Mouse (Mus musculus) heart, postnatal 4 days (tissue): ENCODE results near the gene Vrk2. TPM values are rescaled to one million over a fixed set of nuclear protein-coding genes. Genes with fewer than 3 reads are reported as not detected.
A peak's percentile ranks its signal among the peaks of the same experiment; 100 is the strongest.

Experiments
- DNase-seq: peaks from one replicate; pipeline ENCODE4 v3.0.0; 2021
- total RNA-seq, 2 experiments: library from RNA; stranded (reverse); gene quantifications; 2 replicates each; pipeline ENCODE4 v1.2.3; 2021

Gene Vrk2
- 10 to 100 TPM in 1 of 2 experiments, 1 to 10 TPM in 1; 9.7 to 10.6 TPM for total RNA-seq

DNA sequence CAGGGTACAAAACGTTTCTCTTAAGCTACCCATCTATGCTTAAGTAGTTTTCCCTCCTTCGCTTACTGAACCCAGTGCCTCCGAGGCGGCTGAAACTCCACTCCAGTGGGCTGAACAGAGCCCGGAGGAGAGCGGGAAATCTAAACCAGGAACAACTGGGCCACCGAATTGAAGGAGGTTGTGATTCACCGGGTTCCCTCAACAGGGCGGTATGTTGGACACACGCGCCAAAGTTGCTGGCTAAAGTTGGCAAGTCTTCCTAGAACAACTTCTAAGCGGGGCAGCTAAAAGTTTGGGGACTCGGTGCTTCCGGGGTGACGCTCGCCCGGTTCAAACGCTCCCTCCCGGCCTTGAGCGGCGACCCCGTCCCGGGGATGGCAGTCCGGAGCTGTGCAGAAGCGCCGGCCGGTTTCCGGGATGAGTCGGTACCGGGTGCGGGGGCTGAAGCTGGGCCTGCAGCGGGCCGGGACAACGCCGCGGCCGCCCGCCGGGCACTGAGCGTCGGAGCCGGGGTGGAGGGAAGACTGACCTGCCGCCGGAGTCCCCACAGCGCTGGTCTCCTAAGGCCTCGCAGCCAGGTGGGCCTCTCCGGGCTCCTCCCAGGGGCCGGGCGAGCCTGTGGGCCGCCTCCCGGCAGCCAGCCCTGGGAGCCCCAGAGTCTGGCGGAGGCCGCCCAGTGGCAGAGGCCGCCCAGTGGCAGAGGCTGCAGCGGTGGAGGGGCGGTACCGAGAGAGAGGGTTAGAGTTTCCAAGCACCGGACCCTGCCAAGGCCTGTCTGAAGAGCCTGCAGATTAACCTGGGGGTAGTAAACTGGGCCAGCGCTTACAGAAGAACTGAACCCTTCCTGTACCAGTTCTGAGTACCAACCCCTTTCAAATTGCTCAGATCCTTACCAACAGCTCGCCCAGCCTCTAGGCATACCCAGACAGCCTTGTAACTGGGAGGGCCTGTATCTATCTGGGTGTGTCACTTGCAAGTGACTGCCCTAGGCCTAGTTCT, at the start of gene Vrk2, which contains the start of gene Gm6899:
Vrk2 (minus strand) TSS at position 939 of the 999 bp plus-strand sequence.
Gm6899 (plus strand) TSS at position 181 of the 999 bp plus-strand sequence.
- peak; percentile 85 for DNase-seq

DNA sequence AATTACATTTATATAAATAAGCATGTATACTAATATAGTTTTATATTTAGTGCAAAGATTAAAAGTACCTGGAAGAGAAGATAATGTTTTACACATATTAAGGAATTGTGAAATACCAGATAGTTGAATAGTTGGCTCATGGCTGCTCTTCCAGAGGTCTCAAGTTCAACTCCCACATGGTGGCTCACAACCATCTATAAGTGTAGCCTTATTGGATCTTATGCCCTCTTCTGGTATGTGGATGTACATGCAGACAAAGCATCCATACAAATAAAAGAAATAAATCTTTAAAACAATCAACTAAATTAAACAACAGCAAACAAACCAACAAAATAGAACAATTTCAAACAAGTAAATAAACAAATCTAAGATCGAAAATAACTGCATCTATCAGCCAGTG, 48.3 kb upstream of the Vrk2 start:
- DNase-seq, result no peak

DNA sequence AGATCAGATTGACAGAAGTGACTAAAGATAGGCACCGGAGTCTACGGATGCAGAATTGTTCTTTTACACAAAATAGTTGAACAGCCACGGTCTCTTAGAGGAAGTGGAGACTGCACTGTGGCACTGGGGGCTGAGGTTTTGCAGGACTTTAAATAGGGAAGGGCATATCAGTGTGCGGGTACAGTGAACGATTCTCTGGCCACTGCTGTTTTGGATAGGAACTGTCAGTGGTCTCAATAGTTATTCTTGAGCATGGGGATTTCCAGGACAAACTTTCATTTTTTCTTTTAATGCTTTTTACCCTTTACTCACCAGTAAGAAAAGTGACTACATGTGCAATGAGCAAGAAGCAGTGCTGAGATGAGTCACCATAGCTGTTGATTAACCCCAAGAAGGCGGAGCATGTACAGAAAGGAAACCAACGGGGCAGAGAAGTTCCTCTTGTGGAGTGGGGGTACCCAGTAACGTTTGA, 46.6 kb upstream of the Vrk2 start:
- no peak for DNase-seq

DNA sequence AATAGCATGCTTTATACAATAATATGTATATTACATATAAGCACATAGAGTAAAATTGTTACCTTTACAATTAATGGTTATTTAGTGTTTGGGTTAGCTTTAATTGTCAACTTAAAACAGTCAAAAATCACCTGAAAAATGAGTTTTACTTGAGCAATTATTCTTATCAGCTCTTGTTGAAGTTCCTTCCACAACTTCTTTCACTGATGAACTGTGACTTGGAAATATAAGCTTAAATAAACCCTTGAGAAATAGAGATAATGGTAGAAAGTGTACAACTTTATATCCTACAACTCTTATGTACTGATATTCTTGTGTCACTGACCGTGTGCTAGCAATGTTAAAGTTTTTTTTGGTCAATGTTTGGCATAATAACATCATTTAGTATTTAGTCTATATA, 42.4 kb upstream of the Vrk2 start:
- DNase-seq, result no peak

DNA sequence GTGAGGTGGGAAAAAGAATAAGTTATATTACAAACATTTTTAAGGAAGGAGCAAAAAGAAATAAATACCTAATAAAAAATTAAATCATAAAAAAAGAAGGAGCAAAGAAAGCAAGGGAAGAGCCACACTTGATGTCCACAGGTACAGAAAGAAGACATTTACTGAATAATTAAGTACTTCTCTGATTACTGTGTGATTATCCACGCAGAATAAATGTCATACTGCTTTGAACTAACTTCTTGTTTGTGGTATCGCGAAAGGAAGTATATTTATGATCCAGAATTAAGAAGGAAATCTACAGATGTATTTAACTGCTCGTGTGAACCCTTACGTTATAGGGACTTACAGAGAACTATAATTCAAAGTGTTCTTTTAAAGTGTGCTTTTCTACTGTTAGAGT, 28.9 kb upstream of the Vrk2 start:
- DNase-seq, result no peak

DNA sequence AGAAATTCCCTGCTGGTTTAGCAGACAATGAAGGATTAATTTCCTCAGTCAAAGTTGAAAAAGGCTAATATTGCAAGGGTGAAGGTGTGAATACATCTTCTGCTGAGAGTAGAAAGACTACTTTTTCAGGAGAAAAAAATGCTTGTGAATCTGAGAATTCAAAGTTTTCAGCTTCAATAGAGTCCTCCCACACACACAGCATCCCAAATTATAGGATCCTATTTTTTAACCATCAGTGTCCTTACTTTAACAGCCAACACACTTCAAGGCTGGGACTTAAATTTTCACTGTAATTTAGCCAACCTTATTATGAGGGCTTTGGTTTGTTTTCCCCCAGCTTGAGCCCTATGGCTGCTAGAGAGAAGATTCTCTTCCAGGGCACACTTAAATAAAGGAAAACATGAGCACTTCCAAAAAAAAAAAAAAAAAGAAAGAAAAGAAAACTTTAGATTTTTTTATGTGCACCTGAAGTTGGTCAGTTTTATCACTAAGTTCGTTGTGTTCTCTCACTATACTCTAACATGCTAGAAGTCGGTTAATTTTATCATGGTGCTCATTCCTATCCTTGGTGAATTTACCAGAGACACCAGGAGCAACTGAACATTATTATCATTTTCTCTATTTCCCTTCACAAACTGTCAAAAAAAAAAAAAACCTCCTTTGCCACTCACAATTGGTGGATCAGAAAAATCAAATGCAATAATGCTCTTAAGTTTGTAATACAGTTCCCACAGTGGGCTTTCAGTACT, 24.9 kb upstream of the Vrk2 start:
- DNase-seq, result no peak

DNA sequence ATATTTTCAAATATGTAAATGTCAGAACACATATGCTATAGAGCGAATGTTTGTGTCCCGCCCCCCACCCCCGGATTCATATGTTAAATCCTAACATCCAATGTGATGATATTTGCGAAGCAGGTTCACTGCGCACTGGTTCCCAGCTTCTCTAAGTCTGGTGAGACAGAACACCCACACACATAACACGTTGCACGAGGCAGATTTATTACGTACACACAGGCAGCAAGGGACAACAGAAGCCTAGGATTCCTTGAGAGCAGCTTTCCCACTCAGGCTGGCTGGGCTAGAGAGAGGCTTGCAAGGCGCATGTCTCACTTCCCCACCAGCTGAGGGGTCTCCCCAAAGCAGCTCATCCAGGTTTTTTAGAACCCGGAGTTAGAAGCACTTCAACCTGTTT, 15.0 kb upstream of the Vrk2 start:
- no peak for DNase-seq

DNA sequence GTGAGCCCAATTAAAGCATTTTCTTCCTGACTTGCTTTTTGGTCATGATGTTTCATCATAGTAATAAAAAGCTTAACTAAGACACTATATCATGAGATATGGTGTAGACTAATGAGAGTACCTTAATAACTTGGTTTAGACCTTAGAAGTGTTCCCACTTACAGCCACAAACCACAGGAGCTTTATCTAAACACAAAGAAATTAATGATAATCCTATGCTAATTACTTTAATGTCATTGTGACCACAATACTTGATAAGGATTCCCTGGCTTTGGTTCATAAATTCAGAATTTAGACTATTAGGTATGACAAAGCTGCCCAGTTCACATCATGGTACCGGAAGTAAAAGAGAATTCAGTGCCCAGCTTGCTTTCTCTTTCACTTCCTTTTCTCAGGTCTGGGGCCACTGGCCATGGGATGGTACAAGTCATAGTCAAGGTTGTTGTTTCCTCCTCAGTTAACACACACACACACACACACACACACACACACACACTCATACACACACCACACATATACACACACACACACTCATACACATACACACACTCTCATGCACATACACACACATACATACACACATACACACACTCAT, 10.4 kb upstream of the Vrk2 start:
- no peak for DNase-seq

DNA sequence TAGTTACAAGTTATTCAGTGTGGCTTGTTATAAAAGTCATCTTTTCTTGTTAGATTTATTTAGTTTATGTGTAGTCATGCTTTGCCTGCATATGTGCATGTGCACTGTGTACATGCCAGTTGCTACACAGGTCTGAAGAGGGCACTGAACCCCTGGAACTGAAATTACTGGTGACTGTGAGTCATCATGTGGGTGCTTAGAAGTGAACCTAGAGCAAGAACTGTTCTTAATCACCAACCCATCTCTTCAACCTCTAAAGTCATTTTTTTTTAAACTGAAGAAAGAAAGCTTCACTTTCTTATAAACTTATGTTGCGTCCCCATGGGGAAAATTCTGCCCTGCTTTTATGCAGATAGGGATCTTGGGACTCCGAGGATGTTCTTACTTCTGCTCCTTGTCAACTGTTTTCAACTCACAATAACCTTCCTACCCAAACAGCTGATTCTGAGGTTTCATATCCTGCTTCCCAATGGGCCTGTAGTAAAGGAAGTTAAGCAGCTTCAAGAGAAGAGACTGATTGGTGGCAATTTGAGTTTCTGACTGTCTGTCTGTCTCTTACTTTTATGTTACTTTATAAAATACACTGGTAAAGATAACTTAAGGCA, 7.9 kb upstream of the Vrk2 start:
- DNase-seq, result no peak

DNA sequence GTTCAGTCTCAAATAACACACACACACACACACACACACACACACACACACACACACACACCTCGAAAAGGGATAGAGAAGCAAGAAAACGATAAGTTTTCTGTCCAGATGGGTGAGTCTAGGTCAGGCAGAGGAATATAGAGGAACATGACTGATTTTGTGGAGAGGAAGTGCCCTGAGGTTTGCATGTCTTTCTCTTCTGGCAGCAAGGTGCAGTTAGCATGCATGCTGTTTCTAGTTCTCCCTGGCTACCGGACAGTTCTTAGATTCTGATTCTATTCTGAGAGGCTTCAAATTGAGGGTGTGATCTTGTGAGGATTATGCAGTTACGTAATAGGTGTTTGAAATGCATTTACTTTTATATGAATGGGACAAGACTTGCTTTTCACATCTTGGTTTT, 6.9 kb upstream of the Vrk2 start:
- DNase-seq, result no peak

DNA sequence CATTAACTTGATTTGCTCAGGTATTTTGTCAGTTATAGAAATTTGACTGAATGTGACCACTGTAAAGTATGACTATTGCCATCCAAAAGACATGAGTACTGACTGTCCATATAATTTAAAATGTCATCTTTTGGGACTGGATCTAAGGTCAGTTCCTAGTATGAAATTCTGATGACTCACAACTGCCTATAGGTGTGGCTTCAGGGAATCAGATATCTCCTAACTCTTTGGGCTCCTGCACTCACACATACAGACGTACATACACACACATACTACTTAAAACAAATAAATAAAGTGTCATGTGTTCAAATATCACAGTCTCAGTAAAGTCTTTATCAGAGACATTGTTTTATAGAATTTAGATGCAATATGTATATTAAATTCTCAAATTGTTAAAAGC, 5.1 kb upstream of the Vrk2 start:
- no peak for DNase-seq

DNA sequence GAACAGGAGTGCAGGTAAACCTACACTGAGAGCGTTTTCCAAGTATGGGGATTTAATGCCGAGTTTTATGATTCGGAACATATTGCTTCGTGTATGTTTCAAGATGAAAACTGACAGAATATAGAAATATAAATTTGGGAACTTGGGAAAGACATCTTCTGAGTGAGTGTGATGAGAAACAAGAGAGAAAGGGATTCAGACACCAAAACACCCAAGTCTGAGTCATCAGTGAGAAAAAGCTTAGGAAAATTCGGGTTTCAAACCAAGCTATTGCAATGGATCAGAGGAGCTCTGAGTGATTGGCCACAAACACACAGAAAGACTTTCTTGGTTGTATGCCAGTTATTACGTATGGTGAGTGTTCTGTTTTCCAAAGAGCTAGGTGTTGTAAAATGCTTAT, 4.0 kb upstream of the Vrk2 start:
- no peak for DNase-seq

DNA sequence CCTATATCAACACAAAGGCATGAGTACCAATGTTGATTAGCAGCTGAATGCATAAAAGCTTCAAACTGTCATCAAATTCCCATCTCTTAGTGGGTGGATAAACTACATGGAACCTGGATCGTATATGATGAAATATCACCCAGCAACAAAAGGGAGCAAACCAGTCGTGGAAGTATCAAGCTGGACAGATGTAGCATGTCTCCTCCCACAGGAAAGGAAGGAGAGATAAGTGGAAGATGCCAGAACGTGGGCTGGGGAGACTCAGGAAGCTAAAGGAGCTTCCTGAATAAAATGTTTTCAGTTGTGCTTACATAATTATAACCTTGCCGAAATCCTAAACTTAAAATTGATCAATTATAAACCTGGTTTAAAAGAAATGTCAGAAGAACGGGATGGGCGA, 3.3 kb upstream of the Vrk2 start:
- no peak for DNase-seq

DNA sequence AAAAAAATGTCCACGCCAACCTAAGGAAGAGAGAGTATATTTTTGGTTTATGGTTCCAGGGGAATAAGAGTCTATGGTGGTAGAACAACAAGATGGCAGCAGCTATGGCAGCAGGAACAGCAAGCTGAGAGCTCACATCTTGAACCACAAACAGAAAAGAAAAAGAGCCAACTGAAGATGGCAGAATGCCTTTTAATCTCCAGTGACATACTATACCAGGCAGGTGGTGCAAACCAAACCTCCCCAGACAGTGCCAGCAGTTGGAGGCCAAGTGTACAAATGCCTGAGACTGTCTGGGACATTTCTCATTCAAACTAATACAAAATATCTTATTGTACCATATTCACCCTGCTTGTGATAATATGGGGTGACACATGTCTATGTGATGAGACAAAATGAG, 2.4 kb upstream of the Vrk2 start:
- no peak for DNase-seq

DNA sequence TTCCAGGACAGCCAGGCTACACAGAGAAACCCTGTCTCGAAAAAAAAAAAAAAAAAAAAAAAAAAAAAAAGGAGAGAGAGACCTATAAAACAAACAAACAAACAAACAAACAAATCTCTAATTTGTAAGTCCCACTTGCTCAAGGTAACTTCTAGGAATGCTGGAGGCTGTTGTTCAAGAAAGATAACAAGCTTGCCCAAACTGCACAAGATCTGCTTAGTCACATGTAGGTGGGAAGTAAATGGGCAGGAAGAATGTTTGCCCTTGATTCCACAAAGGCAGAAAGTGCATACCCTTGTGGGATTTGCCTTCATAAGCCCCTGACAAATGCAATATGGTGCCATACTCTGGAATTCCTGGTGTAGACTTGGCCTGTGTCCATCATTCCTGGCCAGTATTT, 688 bp upstream of the Vrk2 start:
- DNase-seq, result no peak

DNA sequence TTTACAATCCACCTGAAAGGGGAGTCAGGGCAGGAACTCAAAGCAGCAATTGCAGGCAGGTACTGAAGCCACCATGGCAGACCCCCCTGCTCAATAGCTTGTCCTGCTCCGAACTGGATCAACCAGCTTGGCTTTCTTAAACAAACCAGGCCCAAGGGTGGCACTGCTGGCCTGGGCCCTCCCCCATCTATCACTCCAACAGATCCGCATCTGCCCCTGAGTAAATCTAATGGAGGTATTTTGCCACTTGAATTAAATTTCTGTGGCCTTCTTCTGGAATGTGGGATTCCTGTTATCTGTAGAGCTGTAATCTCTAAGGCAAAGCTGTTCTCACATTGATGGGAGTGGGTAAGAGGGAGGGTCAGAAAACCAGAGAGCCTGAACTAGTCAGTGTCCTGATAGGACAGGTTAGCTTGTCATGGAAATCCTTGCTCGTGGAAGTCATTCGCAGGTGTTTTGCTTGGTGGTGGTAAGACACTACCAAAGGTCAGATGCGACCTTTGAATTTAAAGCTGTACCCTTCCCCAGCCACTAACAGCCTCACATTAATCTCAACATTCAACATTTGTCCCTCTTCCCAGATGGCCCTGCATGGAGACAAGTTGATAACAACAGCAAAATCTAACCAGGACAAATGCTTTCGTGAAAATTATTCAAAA, 1.3 kb downstream of the Vrk2 start:
- DNase-seq, result no peak

DNA sequence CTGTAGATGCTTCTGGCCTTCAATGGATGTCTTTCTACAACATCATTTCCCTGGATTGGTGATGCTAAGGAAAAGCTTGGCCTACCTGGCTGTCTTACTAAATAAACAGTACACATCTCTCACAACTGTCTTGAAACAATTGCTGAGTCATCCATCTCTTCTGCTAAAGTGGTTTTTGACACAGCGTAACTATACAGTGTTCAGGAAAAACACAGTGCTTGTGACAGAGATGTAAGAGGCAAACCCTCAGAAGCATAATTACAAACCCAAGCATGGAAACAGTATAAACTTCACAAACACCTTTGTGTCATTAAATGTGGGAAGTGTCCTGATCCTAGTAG, 6.6 kb downstream of the Vrk2 start:
- no peak for DNase-seq

DNA sequence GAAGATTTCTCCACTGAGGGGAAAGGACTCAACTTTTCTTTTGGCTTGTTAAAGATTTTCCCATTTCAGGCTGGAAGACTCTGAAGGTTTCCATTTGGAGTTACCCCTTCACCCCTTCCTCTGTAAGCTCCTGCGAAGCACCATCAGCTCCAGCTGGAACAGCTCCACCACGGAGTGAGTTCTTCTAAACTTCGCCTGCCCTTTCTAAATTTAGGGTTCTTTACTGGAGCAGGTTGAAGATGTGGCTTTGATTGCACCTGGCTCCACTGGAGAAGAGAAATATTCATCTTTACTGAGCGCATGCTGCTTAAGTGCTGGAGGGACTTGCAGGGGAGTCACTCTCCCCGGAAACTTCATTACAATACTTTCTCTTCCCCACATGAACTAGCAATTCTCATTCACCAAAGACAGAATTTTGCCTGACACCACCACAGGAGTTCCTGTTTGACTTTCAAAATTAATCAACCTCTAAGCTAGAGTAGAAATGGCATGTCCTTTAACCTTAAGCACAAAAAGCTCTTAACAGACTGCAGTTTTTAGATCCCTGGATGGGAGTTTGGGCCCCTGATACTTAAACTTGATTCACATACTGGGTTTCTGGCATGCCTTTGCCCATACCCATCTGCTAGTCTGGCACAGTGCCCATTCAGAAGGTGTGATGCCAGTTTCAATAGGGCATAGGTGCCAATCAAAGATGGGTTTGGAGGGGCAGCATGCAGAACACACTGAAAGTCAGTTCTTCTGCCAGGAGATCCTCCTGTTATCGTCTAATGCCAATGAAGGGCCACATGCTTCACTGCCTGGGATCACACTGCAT, 7.2 kb downstream of the Vrk2 start:
- DNase-seq, result no peak

DNA sequence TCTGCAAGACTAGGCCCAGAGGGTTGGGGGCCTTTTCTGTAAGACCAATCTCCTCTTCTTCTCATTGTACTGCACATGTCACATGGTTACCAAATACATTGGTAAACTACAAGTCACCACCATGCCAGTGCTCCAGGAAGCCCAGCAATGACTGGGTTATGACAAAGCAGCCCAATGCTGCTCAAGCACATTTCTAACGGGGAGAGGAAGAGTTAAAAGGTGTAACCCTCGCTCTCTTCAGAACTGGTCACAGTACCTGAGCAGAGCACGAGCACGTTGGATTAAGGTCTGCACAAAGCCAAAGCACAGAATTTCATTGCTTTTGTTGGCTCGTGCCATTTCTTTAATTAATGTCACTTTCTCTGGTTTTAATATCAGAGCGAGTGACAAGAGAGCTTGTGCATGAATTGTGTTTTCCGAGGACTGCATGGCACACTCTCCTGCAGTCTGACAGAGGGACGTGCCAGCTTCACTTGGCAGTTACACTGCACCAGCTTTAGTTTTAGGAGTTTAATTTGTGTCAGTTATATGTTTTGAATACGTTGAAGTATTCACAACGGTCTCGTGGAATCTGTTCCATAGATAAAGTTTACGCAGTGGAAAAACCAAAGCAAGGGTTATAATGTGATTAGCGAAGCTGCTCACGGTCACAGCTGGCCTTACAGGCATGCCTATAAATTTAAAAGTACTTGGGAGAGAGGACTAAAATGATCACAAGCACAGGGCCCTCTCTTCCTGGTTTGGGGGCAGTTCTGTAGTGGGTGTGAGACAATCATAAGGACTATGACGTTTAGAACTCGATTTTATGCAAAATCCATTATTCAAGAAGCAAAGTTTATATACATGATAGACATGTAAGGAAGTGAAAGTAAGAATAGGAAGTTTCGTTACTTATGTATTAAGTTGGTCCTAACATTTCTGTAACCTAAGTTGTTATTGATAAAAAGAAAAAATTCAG, 8.1 kb downstream of the Vrk2 start:
- no peak for DNase-seq

DNA sequence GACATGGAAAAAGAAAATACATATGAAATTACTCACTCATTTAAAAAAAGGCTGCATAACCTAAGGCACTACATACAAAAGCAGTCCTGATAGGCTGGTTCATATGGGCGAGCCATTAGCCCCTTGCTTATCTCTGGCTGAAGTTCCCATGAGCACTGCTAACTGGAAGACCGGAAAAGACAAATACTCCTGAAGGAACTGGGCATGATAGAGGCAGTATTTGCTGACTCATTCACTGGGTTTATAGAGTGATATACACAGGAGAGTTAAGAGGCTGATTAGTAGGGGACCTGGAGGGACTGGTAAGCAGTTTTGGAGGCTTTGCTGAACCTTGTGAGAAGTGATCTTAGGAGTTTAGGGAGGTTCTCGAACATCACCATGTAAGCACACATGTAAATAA, 42.2 kb downstream of the Vrk2 start:
- DNase-seq, result no peak
